Mouse (Mus musculus) MEL (cell line): ENCODE results near the gene Chrne. TPM values are rescaled to one million over a fixed set of nuclear protein-coding genes. Genes with fewer than 3 reads are reported as not detected.

Experiments used
- DNase-seq: peaks from one replicate; pipeline ENCODE4 v3.0.0; 2011; ENCODE audit warnings: low read depth, low spot score
- H3K27ac ChIP-seq: 2 replicates; pipeline ENCODE4 v1.5.1; 2012; ENCODE audit warnings: low read depth, mild to moderate bottlenecking, control low read depth, low read length, moderate library complexity; ENCODE audit not compliant: control insufficient read depth
- H3K27me3 ChIP-seq, 2 experiments: fragments of 150-350 bp in 1 of 2; sonication (generic) in 1 of 2; 2 replicates each; pipeline ENCODE4 v1.6.1; 2012; ENCODE audit warnings: low read length in 2 of 2, mild to moderate bottlenecking in 2 of 2, improper control_type of control experiment in 1 of 2, moderate library complexity in 1 of 2; ENCODE audit not compliant: insufficient read depth in 2 of 2, control insufficient read depth in 1 of 2
- H3K36me3 ChIP-seq, 2 experiments: 2 replicates each; pipeline ENCODE4 v1.6.1; 2012 to 2014; ENCODE audit warnings: low read length in 2 of 2, improper control_type of control experiment in 1 of 2, inconsistent platforms in 1 of 2, mild to moderate bottlenecking in 1 of 2; ENCODE audit not compliant: insufficient read depth in 2 of 2, control insufficient read depth in 1 of 2
- H3K4me1 ChIP-seq, 2 experiments: fragments of 150-350 bp in 1 of 2; sonication (generic) in 1 of 2; 2 replicates each; pipeline ENCODE4 v1.6.1; 2012; ENCODE audit warnings: low read length in 2 of 2, improper control_type of control experiment in 1 of 2, mild to moderate bottlenecking in 1 of 2; ENCODE audit not compliant: insufficient read depth in 2 of 2, control insufficient read depth in 1 of 2
- H3K4me3 ChIP-seq, 2 experiments: fragments of 150-350 bp in 1 of 2; sonication (generic) in 1 of 2; 2 replicates each; pipeline ENCODE4 v1.5.1; 2012; ENCODE audit warnings: low read depth in 2 of 2, low read length in 2 of 2, mild to moderate bottlenecking in 2 of 2, moderate library complexity in 2 of 2, control low read depth in 1 of 2, improper control_type of control experiment in 1 of 2; ENCODE audit not compliant: control insufficient read depth in 1 of 2, insufficient read depth in 1 of 2
- H3K79me2 ChIP-seq: 2 replicates; pipeline ENCODE4 v1.6.1; 2012; ENCODE audit warnings: mild to moderate bottlenecking, low read length, moderate library complexity; ENCODE audit not compliant: control insufficient read depth, poor library complexity, insufficient read depth
- H3K9ac ChIP-seq: 2 replicates; pipeline ENCODE4 v1.6.1; 2012; ENCODE audit warnings: low read depth, mild to moderate bottlenecking, control low read depth, low read length, moderate library complexity; ENCODE audit not compliant: control insufficient read depth, poor library complexity, severe bottlenecking
- H3K9me3 ChIP-seq: fragments of 150-350 bp; sonication (generic); replicated peaks from 2 replicates; pipeline ENCODE4 v1.6.1; 2012; ENCODE audit warnings: mild to moderate bottlenecking, low read length, improper control_type of control experiment, moderate library complexity; ENCODE audit not compliant: insufficient read depth
- BHLHE40 ChIP-seq: IDR thresholded peaks from 2 replicates; pipeline ENCODE4 v1.6.1; 2012; ENCODE audit warnings: low read depth, mild to moderate bottlenecking, inconsistent platforms, low read length, improper control_type of control experiment, borderline replicate concordance
- CHD1 ChIP-seq: IDR thresholded peaks from 2 replicates; pipeline ENCODE4 v1.6.1; 2012; ENCODE audit warnings: low read depth, mild to moderate bottlenecking, inconsistent platforms, low read length, improper control_type of control experiment
- CHD2 ChIP-seq: IDR thresholded peaks from 2 replicates; pipeline ENCODE4 v1.6.1; 2011; ENCODE audit warnings: low read length, improper control_type of control experiment
- CTCF ChIP-seq, 3 experiments: IDR thresholded peaks in 2 of 3; conservative IDR thresholded peaks in 1 of 3; 2 replicates each; pipeline ENCODE4 v1.5.1; 2011 to 2012; ENCODE audit warnings: low read length in 3 of 3, low read depth in 2 of 3, mild to moderate bottlenecking in 2 of 3, improper control_type of control experiment in 1 of 3, inconsistent platforms in 1 of 3, mixed read lengths in 1 of 3, moderate library complexity in 1 of 3; ENCODE audit not compliant: control insufficient read depth in 1 of 3, insufficient read depth in 1 of 3, poor library complexity in 1 of 3, severe bottlenecking in 1 of 3
- ELF1 ChIP-seq: IDR thresholded peaks from 2 replicates; pipeline ENCODE4 v1.6.1; 2014; ENCODE audit warnings: low read depth, mild to moderate bottlenecking, inconsistent platforms, low read length, improper control_type of control experiment, moderate library complexity
- ETS1 ChIP-seq: IDR thresholded peaks from 2 replicates; pipeline ENCODE4 v1.6.1; 2012; ENCODE audit warnings: low read depth, mild to moderate bottlenecking, inconsistent platforms, low read length, improper control_type of control experiment, moderate library complexity
- GABPA ChIP-seq: IDR thresholded peaks from 2 replicates; pipeline ENCODE4 v1.6.1; 2012; ENCODE audit warnings: low read depth, mild to moderate bottlenecking, inconsistent platforms, low read length, improper control_type of control experiment, moderate library complexity
- GATA1 ChIP-seq: IDR thresholded peaks from 2 replicates; pipeline ENCODE4 v1.6.1; 2011; ENCODE audit warnings: low read depth, low read length, improper control_type of control experiment
- HCFC1 ChIP-seq: IDR thresholded peaks from 2 replicates; pipeline ENCODE4 v1.6.1; 2012; ENCODE audit warnings: low read depth, mild to moderate bottlenecking, inconsistent platforms, low read length, improper control_type of control experiment, moderate library complexity
- KAT2A ChIP-seq: conservative IDR thresholded peaks from 2 replicates; pipeline ENCODE4 v1.6.1; 2012; ENCODE audit warnings: low read depth, low read length, improper control_type of control experiment, inconsistent platforms
- MAFK ChIP-seq: IDR thresholded peaks from 2 replicates; pipeline ENCODE4 v1.6.1; 2011; ENCODE audit warnings: low read depth, mild to moderate bottlenecking, low read length, improper control_type of control experiment, borderline replicate concordance
- MAX ChIP-seq: IDR thresholded peaks from 2 replicates; pipeline ENCODE4 v1.6.1; 2011; ENCODE audit warnings: low read length, improper control_type of control experiment
- MAZ ChIP-seq: IDR thresholded peaks from 2 replicates; pipeline ENCODE4 v1.6.1; 2012; ENCODE audit warnings: low read depth, mild to moderate bottlenecking, inconsistent platforms, low read length, improper control_type of control experiment
- MXI1 ChIP-seq: IDR thresholded peaks from 2 replicates; pipeline ENCODE4 v1.6.1; 2011; ENCODE audit warnings: mild to moderate bottlenecking, low read depth, low read length, improper control_type of control experiment
- MYB ChIP-seq: IDR thresholded peaks from 2 replicates; pipeline ENCODE4 v1.6.1; 2011; ENCODE audit warnings: mild to moderate bottlenecking, low read depth, low read length, improper control_type of control experiment
- MYC ChIP-seq: IDR thresholded peaks from 2 replicates; pipeline ENCODE4 v1.6.1; 2011; ENCODE audit warnings: low read depth, mild to moderate bottlenecking, low read length, improper control_type of control experiment, moderate library complexity
- NELFE ChIP-seq: IDR thresholded peaks from 2 replicates; pipeline ENCODE4 v1.6.1; 2011; ENCODE audit warnings: low read depth, low read length, improper control_type of control experiment
- NRF1 ChIP-seq: IDR thresholded peaks from 2 replicates; pipeline ENCODE4 v1.6.1; 2014; ENCODE audit warnings: low read depth, mild to moderate bottlenecking, inconsistent platforms, low read length, improper control_type of control experiment, moderate library complexity; ENCODE audit not compliant: poor library complexity, insufficient read depth, severe bottlenecking
- POLR2AphosphoS2 ChIP-seq: IDR thresholded peaks from 2 replicates; pipeline ENCODE4 v1.6.1; 2011; ENCODE audit warnings: low read length, improper control_type of control experiment
- RAD21 ChIP-seq: IDR thresholded peaks from 2 replicates; pipeline ENCODE4 v1.6.1; 2011; ENCODE audit warnings: mild to moderate bottlenecking, low read depth, low read length, improper control_type of control experiment
- RCOR1 ChIP-seq: IDR thresholded peaks from 2 replicates; pipeline ENCODE4 v1.6.1; 2012; ENCODE audit warnings: low read depth, mild to moderate bottlenecking, inconsistent platforms, low read length, improper control_type of control experiment
- SIN3A ChIP-seq: IDR thresholded peaks from 2 replicates; pipeline ENCODE4 v1.6.1; 2012; ENCODE audit warnings: low read length, improper control_type of control experiment, inconsistent platforms
- SMC3 ChIP-seq: IDR thresholded peaks from 2 replicates; pipeline ENCODE4 v1.6.1; 2011; ENCODE audit warnings: low read depth, low read length, improper control_type of control experiment
- TAL1 ChIP-seq: IDR thresholded peaks from 2 replicates; pipeline ENCODE4 v1.6.1; 2012; ENCODE audit warnings: mild to moderate bottlenecking, inconsistent platforms, low read length, moderate library complexity, mixed read lengths
- TCF12 ChIP-seq: IDR thresholded peaks from 2 replicates; pipeline ENCODE4 v1.6.1; 2014; ENCODE audit warnings: low read depth, mild to moderate bottlenecking, inconsistent platforms, low read length, improper control_type of control experiment, moderate library complexity
- USF2 ChIP-seq, 2 experiments: IDR thresholded peaks; 2 replicates each; pipeline ENCODE4 v1.6.1; 2011 to 2012; ENCODE audit warnings: improper control_type of control experiment in 2 of 2, low read length in 2 of 2, borderline replicate concordance in 1 of 2, inconsistent platforms in 1 of 2, low read depth in 1 of 2, mild to moderate bottlenecking in 1 of 2; ENCODE audit not compliant: insufficient read depth in 1 of 2
- ZC3H11A ChIP-seq: IDR thresholded peaks from 2 replicates; pipeline ENCODE4 v1.6.1; 2012; ENCODE audit warnings: low read depth, mild to moderate bottlenecking, inconsistent platforms, low read length, improper control_type of control experiment
- ZKSCAN1 ChIP-seq: IDR thresholded peaks from 2 replicates; pipeline ENCODE4 v1.6.1; 2012; ENCODE audit warnings: low read depth, mild to moderate bottlenecking, inconsistent platforms, low read length, improper control_type of control experiment, moderate library complexity
- ZMIZ1 ChIP-seq: IDR thresholded peaks from 2 replicates; pipeline ENCODE4 v1.6.1; 2012; ENCODE audit warnings: low read depth, mild to moderate bottlenecking, inconsistent platforms, low read length, improper control_type of control experiment, moderate library complexity
- ZNF384 ChIP-seq: IDR thresholded peaks from 2 replicates; pipeline ENCODE4 v1.6.1; 2012; ENCODE audit warnings: low read depth, mild to moderate bottlenecking, inconsistent platforms, low read length, improper control_type of control experiment
- polyA plus RNA-seq, 2 experiments: library from polyadenylated mRNA; stranded (reverse) in 1 of 2; unstranded in 1 of 2; fragments of >175 nt in 1 of 2; fragments of >200 nt in 1 of 2; gene quantifications; 2 replicates each; pipeline versions ENCODE4 v1.2.1 to v1.2.4; 2012; ENCODE audit warnings: low replicate concordance in 2 of 2, low read depth in 1 of 2; ENCODE audit not compliant: insufficient read length in 2 of 2, insufficient read depth in 1 of 2, missing spikeins in 1 of 2
- total RNA-seq: library from RNA; depleted of rRNA; stranded (reverse); fragments of 300-350 nt; gene quantifications from 2 replicates; pipeline ENCODE4 v1.2.3, GENCODE M21; 2012

The Chrne gene
- total and polyA plus RNA-seq, 3 experiments, result 0.33 to 0.54 TPM; not detected in 1

DNA sequence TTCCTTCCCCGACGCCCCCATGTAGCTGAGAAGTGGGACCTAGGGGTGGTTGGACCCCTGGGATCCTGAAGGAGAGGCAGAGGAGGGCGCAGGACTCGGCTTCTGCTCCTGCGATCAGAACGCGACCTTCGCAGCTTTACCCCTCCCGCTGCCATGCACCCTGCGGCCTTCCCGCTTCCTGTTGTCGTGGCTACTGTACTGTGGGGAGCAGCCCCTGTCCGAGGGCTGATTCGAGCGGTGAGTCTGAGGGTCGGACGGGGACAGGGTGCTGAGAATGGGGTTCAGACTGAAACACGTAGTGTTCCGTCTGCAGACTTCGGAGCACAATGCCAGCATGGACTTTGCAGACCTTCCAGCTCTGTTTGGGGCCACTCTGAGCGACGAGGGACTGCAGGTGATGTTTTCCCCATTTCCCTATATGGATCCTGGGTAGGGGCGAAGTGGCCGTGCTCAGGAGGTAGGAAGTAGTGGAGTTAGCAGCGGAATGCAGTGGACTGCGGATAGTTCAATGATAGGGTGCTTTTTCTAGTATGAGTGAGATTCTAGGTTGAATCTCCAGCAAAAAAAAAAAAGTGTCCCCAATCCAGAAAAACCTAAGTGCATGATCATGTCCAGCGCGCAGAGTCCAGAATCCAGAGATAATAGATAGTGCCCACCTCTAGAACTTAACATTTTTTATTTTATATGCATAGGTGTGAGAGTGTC is 28.9 kb upstream of the Chrne start (continued):
- TF ChIP-seq MYB, result no peak
- peak; percentile 9; the same call in 1 of the 2 replicates for TF ChIP-seq SIN3A
- TF ChIP-seq MAZ, result no peak
- peak; percentile 59 for TF ChIP-seq ZMIZ1
- no peak; the same call in 1 of the 2 replicates for TF ChIP-seq ZNF384
- TF ChIP-seq ZKSCAN1, result 0 out of 2 replicates have a peak, but pooled peaks have one; percentile 20
- no peak for TF ChIP-seq GABPA
- TF ChIP-seq RCOR1, result no peak
- no peak for TF ChIP-seq TAL1
- TF ChIP-seq TCF12, result 0 out of 2 replicates have a peak, but pooled peaks have one; percentile 15
- TF ChIP-seq ETS1, result no peak
- no peak for TF ChIP-seq GATA1
- no peak for TF ChIP-seq USF2 (IDR thresholded peaks at IDR 0.05; ENCODE audit: borderline replicate concordance in 1 of 2, insufficient read depth in 1 of 2, low read depth in 1 of 2, low read length in 2 of 2)
- no peak for TF ChIP-seq CHD2
- TF ChIP-seq MYC, result no peak
- no peak for TF ChIP-seq ZC3H11A
- TF ChIP-seq, all 39 proteins: peak for 11

DNA sequence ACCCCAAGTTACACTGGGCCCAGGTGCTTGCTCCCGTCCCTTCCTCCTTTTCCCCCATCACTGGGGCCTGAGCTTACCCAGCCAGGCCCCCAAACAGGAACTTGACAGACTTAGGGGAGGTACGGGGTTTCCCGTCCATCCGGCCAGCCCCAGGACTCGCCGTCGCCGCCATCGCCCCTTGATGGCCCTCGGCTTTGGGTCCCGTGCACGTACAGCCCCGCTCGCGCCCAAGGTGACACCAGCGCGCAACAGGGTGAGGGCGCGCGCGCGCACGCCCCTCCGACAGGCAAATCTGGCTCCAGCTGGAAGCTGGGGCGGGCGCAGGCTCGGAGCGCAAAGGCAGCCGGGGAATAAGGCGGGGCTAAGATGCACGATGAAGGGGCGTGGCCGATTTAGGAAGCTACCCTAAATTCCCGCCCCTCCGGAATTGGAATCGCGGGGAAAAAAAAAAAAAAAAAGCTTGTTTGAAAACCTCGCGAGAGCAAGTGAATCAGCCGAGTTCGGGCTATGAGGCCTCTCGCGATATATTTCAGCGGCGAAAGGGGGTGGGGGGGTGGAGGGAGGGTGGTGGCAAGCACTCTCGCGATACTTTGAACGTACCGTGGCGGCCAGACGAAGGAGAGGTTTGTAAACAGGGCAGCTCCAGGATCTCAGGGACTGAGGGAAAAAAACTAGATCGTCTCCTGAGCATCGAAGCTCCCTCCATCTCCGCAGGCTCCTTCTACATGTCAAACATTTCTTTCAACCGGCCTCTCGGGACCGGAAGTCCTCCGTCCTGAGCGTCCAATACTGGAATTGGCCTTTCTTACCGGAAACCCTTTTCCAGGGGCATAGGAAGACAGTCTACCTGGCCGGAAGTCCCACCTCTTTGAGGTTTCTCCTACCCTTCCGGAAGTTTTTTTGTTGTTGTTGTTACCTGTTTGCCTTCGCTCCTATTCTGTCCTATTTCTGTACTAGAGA is 28.0 kb upstream of the Chrne start, which contains the start of the genes Rnf167 and Slc25a11:
Gene Rnf167, plus strand, starts transcription at position 545 of the 960 bp plus-strand sequence.
Gene Slc25a11, minus strand, starts transcription at position 789 of the 960 bp plus-strand sequence.
- H3K79me2 ChIP-seq, result peaks cover 57% of the 10 kb centered on the region
- H3K4me3 ChIP-seq, result peak within 1 kb of the TSS; percentile 56 to 83
- H3K9me3 ChIP-seq, result no peaks in the 10 kb centered on the region
- peak within 1 kb of the TSS; percentile 95 for H3K27ac ChIP-seq
- no peaks in the 10 kb centered on the region for H3K27me3 ChIP-seq
- H3K9ac ChIP-seq, result peak within 1 kb of the TSS; percentile 92
- DNase-seq, result peak; percentile 100
- H3K4me1 ChIP-seq, result peaks cover 12 to 45% of the 10 kb centered on the region in 2 experiments
- peaks cover 11 to 46% of the 10 kb centered on the region in 2 experiments for H3K36me3 ChIP-seq
- TF ChIP-seq RAD21 (no peak), ELF1 (peak; percentile 84), NELFE (peak; percentile 97), SMC3 (0 out of 2 replicates have a peak, but pooled peaks have one; percentile 22), POLR2AphosphoS2 (peak; percentile 91), MAZ (peak; percentile 93), MAX (peak; percentile 50; the same call in 1 of the 2 replicates), ZNF384 (peak; percentile 99), CHD1 (no peak), KAT2A (no peak; the same call in 1 of the 2 replicates), MAFK (no peak), ZC3H11A (no peak), HCFC1 (peak; percentile 71), TCF12 (peak; percentile 66; the same call in 1 of the 2 replicates), BHLHE40 (peak; percentile 69; the same call in 1 of the 2 replicates), ETS1 (peak; percentile 64; the same call in 1 of the 2 replicates), SIN3A (peak; percentile 86), MXI1 (peak; percentile 63), CTCF (IDR thresholded peaks at IDR 0.05 in 2 of 3, conservative IDR thresholded peaks at IDR 0.05 in 1 of 3; ENCODE audit: control insufficient read depth in 1 of 3, insufficient read depth in 1 of 3, low read depth in 2 of 3, low read length in 3 of 3, poor library complexity in 1 of 3, severe bottlenecking in 1 of 3) (no peak; a peak in 2 of 6 replicates), NRF1 (peak; percentile 71), ZKSCAN1 (no peak), CHD2 (peak; percentile 97), TAL1 (no peak)
